14 mouse cellular contexts compared by ENCODE assay signal in genomic region chr4:117284363-117284762, GRCm38 (mm10). TPM values are rescaled to one million over a fixed set of nuclear protein-coding genes. Genes with fewer than 3 reads are reported as not detected.
DNase-seq lines count a peak whose midpoint lies in the region; ATAC-seq lines count a peak whose summit lies in the region.
"Had no signal": no experiment of that assay in that cellular context is flagged by ENCODE, and none has a peak within 500 bp of the region (broad histone marks: within the 10 kb centered on the region; RNA-seq: fewer than 3 reads in every experiment).

No protein-coding gene starts in this region.

- H3K4me3 ChIP-seq in limb, embryonic 12.5 days (replicated peaks): no peak overlapping the region
- no peak overlapping the region for H3K4me3 ChIP-seq in limb, embryonic 10.5 days
- H3K4me3 ChIP-seq in hindbrain, embryonic 10.5 days: 0 out of 2 replicates have a peak overlapping the region, but pooled peaks have one; percentile 21
- no peak overlapping the region for H3K4me3 ChIP-seq in limb, embryonic 13.5 days
- no peak overlapping the region for H3K4me3 ChIP-seq in neural tube, embryonic 13.5 days

- peaks cover 90% of the 10 kb centered on the region for H3K36me3 ChIP-seq in limb, embryonic 12.5 days
- H3K36me3 ChIP-seq in limb, embryonic 10.5 days: peaks cover 86% of the 10 kb centered on the region
- peaks cover 88% of the 10 kb centered on the region for H3K36me3 ChIP-seq in hindbrain, embryonic 10.5 days
- peaks cover 84% of the 10 kb centered on the region for H3K36me3 ChIP-seq in limb, embryonic 13.5 days
- peaks cover 69% of the 10 kb centered on the region for H3K36me3 ChIP-seq in neural tube, embryonic 13.5 days

- peaks cover 62% of the 10 kb centered on the region for H3K4me1 ChIP-seq in limb, embryonic 12.5 days (replicated peaks)
- peaks cover 92% of the 10 kb centered on the region for H3K4me1 ChIP-seq in limb, embryonic 10.5 days
- peaks cover 95% of the 10 kb centered on the region for H3K4me1 ChIP-seq in hindbrain, embryonic 10.5 days (replicated peaks)
- H3K4me1 ChIP-seq in limb, embryonic 13.5 days: peaks cover 62% of the 10 kb centered on the region
- peaks cover 90% of the 10 kb centered on the region for H3K4me1 ChIP-seq in neural tube, embryonic 13.5 days (replicated peaks)

- H3K9me3 ChIP-seq in limb, embryonic 12.5 days: no peaks in the 10 kb centered on the region
- H3K9me3 ChIP-seq in limb, embryonic 10.5 days (replicated peaks): no peaks in the 10 kb centered on the region
- no peaks in the 10 kb centered on the region for H3K9me3 ChIP-seq in hindbrain, embryonic 10.5 days
- H3K9me3 ChIP-seq in limb, embryonic 13.5 days: no peaks in the 10 kb centered on the region
- H3K9me3 ChIP-seq in neural tube, embryonic 13.5 days: no peaks in the 10 kb centered on the region

- ATAC-seq in limb, embryonic 12.5 days (ENCODE audit: insufficient number of reproducible peaks, insufficient read depth, low FRiP score, low TSS enrichment, low read depth): no peak
- no peak for ATAC-seq in limb, embryonic 13.5 days (ENCODE audit: low FRiP score, low read depth)
- no peak for ATAC-seq in neural tube, embryonic 13.5 days (ENCODE audit: low read depth)
- ATAC-seq: Patski had no signal

- no peak for DNase-seq in limb, embryonic 10.5 days (ENCODE audit: low spot score)
- no peak for DNase-seq in hindbrain, embryonic 10.5 days (ENCODE audit: low spot score)
- DNase-seq in right cerebral cortex, postnatal 36 days (ENCODE audit: low spot score in 2 of 2): no peak
- DNase-seq in embryo, embryonic 9.5 days (ENCODE audit: extremely low spot score): no peak
- DNase-seq: cerebellum, adult 8-10 months; heart, adult 18-20 months; lung, adult 18-20 months; thymus, postnatal 36 days had no signal

- peak overlapping the region; percentile 37; the same call in 1 of the 2 replicates for H3K9ac ChIP-seq in limb, embryonic 12.5 days (replicated peaks)
- peak overlapping the region; percentile 45; the same call in 1 of the 2 replicates for H3K9ac ChIP-seq in limb, embryonic 13.5 days
- H3K9ac ChIP-seq in neural tube, embryonic 13.5 days: peak overlapping the region; percentile 43; the same call in 1 of the 2 replicates

- H3K4me2 ChIP-seq in limb, embryonic 12.5 days: no peak overlapping the region
- H3K4me2 ChIP-seq in limb, embryonic 13.5 days (replicated peaks): no peak overlapping the region
- no peak overlapping the region for H3K4me2 ChIP-seq in neural tube, embryonic 13.5 days

- 37% methylated on average over 4 of the region's 4 CpGs for WGBS in limb, embryonic 12.5 days
- WGBS in limb, embryonic 10.5 days: 40% methylated on average over 4 of the region's 4 CpGs
- 58% methylated on average over 4 of the region's 4 CpGs for WGBS in hindbrain, embryonic 10.5 days
- 30% methylated on average over 4 of the region's 4 CpGs for WGBS in limb, embryonic 13.5 days
- WGBS in neural tube, embryonic 13.5 days: 21% methylated on average over 4 of the region's 4 CpGs

- H3K27me3 ChIP-seq in limb, embryonic 12.5 days: no peaks in the 10 kb centered on the region; the same call in 1 of the 2 replicates
- H3K27me3 ChIP-seq in limb, embryonic 10.5 days (ENCODE audit: low read depth, poor library complexity, severe bottlenecking): peaks cover 11% of the 10 kb centered on the region; the same call in 1 of the 2 replicates
- H3K27me3 ChIP-seq in hindbrain, embryonic 10.5 days (ENCODE audit: insufficient read depth, poor library complexity, severe bottlenecking): peaks cover 10% of the 10 kb centered on the region; the same call in 1 of the 2 replicates
- H3K27me3 ChIP-seq in limb, embryonic 13.5 days: no peaks in the 10 kb centered on the region
- H3K27me3 ChIP-seq in neural tube, embryonic 13.5 days: no peaks in the 10 kb centered on the region
- H3K27me3 ChIP-seq: CH12.LX, Patski had no signal

- H3K27ac ChIP-seq in limb, embryonic 12.5 days: 0 out of 2 replicates have a peak overlapping the region, but pooled peaks have one; percentile 35
- H3K27ac ChIP-seq in limb, embryonic 10.5 days: no peak overlapping the region
- peak overlapping the region; percentile 81 for H3K27ac ChIP-seq in hindbrain, embryonic 10.5 days
- H3K27ac ChIP-seq in limb, embryonic 13.5 days: peak overlapping the region; percentile 10; the same call in 1 of the 2 replicates
- peak overlapping the region; percentile 64 for H3K27ac ChIP-seq in neural tube, embryonic 13.5 days (replicated peaks)
- H3K27ac ChIP-seq: kidney, postnatal 0 days had no signal

RNA-seq across cellular contexts. Expression of gene Armh1, which starts 32.4 kb away (rescaled TPM):
- 0.26 and 0.65 TPM in 2 replicates for polyA plus RNA-seq in limb, embryonic 12.5 days (2016; fragmentation: Nextera tagmentation; extraction: Ambion mirVana)
- polyA plus RNA-seq in limb, embryonic 10.5 days (2016; fragmentation: Nextera tagmentation; extraction: Ambion mirVana): 0.09 and 0.25 TPM in 2 replicates
- polyA plus RNA-seq in hindbrain, embryonic 10.5 days (2016; fragmentation: Nextera tagmentation; extraction: Ambion mirVana): 0.39 and 0.62 TPM in 2 replicates
- 0.53 and 0.79 TPM in 2 replicates for polyA plus RNA-seq in limb, embryonic 13.5 days (2015; fragmentation: Nextera tagmentation; extraction: Ambion mirVana)
- 0.28 and 0.66 TPM in 2 replicates for polyA plus RNA-seq in neural tube, embryonic 13.5 days (2015; fragmentation: Nextera tagmentation; extraction: Ambion mirVana)

RNA-seq across cellular contexts. Expression of gene Tmem53, which starts 32.6 kb away (rescaled TPM):
- 8.8 and 11.0 TPM in 2 replicates for polyA plus RNA-seq in limb, embryonic 12.5 days (2016; fragmentation: Nextera tagmentation; extraction: Ambion mirVana)
- polyA plus RNA-seq in limb, embryonic 10.5 days (2016; fragmentation: Nextera tagmentation; extraction: Ambion mirVana): 6.2 and 9.2 TPM in 2 replicates
- polyA plus RNA-seq in hindbrain, embryonic 10.5 days (2016; fragmentation: Nextera tagmentation; extraction: Ambion mirVana): 10.7 and 13.1 TPM in 2 replicates
- 10.0 and 11.3 TPM in 2 replicates for polyA plus RNA-seq in limb, embryonic 13.5 days (2015; fragmentation: Nextera tagmentation; extraction: Ambion mirVana)
- 5.9 and 6.5 TPM in 2 replicates for polyA plus RNA-seq in neural tube, embryonic 13.5 days (2015; fragmentation: Nextera tagmentation; extraction: Ambion mirVana)
